Mouse (Mus musculus): Measurements from ENCODE around the gene Dnajc15. TPM values are rescaled to one million over a fixed set of nuclear protein-coding genes. Genes with fewer than 3 reads are reported as not detected.

Dnajc15 gene
- total and polyA plus RNA-seq, 2 experiments from 2014 or later, result 16.0 to 96.0 TPM

DNA sequence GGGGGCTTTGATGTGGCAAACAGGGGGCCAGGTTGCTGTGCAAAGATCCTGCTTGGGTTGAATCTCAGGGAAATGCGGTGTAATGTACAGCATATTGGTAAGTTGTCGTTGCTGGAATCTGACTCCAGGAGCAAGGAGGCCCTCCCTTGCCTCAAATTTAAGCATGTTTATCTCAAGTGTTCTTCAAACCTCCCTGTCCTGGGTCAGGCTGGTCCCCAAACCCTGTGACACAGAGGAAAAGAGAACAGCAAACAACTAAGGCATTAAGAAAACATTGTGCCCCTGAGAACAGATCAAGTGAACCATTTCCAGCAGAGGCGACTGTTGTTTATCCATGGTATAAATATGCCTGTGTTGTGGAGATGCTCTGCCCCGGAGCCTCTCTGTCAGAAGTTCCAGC is 67.1 kb downstream of the Dnajc15 start:
- no peak overlapping the region for H3K4me2 ChIP-seq (ENCODE audit: low read depth, low read length, poor library complexity, severe bottlenecking)
- H3K27me3 ChIP-seq (ENCODE audit: insufficient read depth, low read length), result no peaks in the 10 kb centered on the region
- TF ChIP-seq CTCF (IDR thresholded peaks at IDR 0.05), result no peak
- H3K9ac ChIP-seq (replicated peaks; ENCODE audit: low read length, poor library complexity, severe bottlenecking), result no peak overlapping the region
- no peak overlapping the region for H3K27ac ChIP-seq (ENCODE audit: low read depth, low read length)
- WGBS, result 81% methylated on average over 4 of the region's 4 CpGs
- ATAC-seq (ENCODE audit: low FRiP score) (no peak), DNase-seq (ENCODE audit: low spot score) (no peak)
- no peak overlapping the region for H3K4me3 ChIP-seq (ENCODE audit: low read depth, low read length)
- H3K36me3 ChIP-seq (ENCODE audit: insufficient read depth, low read length), result no peaks in the 10 kb centered on the region
- no peaks in the 10 kb centered on the region for H3K9me3 ChIP-seq (ENCODE audit: low read length)
- H3K4me1 ChIP-seq (ENCODE audit: insufficient read depth, low read length), result 0 out of 2 replicates have a peak, but pooled peaks cover 2% of the 10 kb centered on the region

GRCm38 (mm10) chr14:77806345-77806744 is 68.6 kb downstream of the Dnajc15 start:
- 84% methylated on average over 5 of the region's 5 CpGs for WGBS
- Histone ChIP-seq H3K4me3 (ENCODE audit: low read depth, low read length) (no peak overlapping the region), H3K4me1 (ENCODE audit: insufficient read depth, low read length) (peaks cover 2% of the 10 kb centered on the region; the same call in 1 of the 2 replicates), H3K9ac (replicated peaks; ENCODE audit: low read length, poor library complexity, severe bottlenecking) (no peak overlapping the region), H3K27me3 (ENCODE audit: insufficient read depth, low read length) (no peaks in the 10 kb centered on the region), H3K4me2 (ENCODE audit: low read depth, low read length, poor library complexity, severe bottlenecking) (no peak overlapping the region), H3K27ac (ENCODE audit: low read depth, low read length) (no peak overlapping the region), H3K9me3 (ENCODE audit: low read length) (no peaks in the 10 kb centered on the region), H3K36me3 (ENCODE audit: insufficient read depth, low read length) (no peaks in the 10 kb centered on the region)
- no peak for DNase-seq (ENCODE audit: low spot score)
- ATAC-seq (ENCODE audit: low FRiP score), result no peak
- no peak for TF ChIP-seq CTCF (IDR thresholded peaks at IDR 0.05)

DNA sequence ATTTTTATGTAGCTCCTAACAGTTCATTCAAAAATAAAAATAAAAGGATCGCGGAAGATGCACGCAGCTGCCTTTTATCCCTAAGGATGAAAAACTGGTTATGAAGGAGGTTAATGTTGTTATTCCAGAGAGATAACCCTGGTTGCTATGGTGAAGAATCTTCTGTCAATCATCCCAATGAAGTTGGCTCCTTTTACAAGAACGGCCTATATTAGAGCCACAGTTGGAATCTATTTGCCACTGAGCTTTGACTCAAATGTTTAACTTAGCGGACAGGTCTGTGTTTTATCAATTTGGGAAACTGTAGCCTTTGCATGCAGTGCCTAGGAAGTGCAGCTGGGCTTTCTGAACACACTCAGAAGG is 72.7 kb downstream of the Dnajc15 start:
- H3K9ac ChIP-seq (replicated peaks; ENCODE audit: low read length, poor library complexity, severe bottlenecking), result no peak overlapping the region
- H3K4me2 ChIP-seq (ENCODE audit: low read depth, low read length, poor library complexity, severe bottlenecking), result no peak overlapping the region; the same call in 1 of the 2 replicates
- peaks cover 2% of the 10 kb centered on the region; the same call in 1 of the 2 replicates for H3K4me1 ChIP-seq (ENCODE audit: insufficient read depth, low read length)
- 8% methylated on average over 5 of the region's 5 CpGs for WGBS
- TF ChIP-seq CTCF (IDR thresholded peaks at IDR 0.05), result no peak
- no peaks in the 10 kb centered on the region for H3K27me3 ChIP-seq (ENCODE audit: insufficient read depth, low read length)
- no peak overlapping the region for H3K4me3 ChIP-seq (ENCODE audit: low read depth, low read length)
- H3K9me3 ChIP-seq (ENCODE audit: low read length), result no peaks in the 10 kb centered on the region
- ATAC-seq (ENCODE audit: low FRiP score) (peak; percentile 62), DNase-seq (ENCODE audit: low spot score) (peak; percentile 68)
- H3K27ac ChIP-seq (ENCODE audit: low read depth, low read length), result no peak overlapping the region
- no peaks in the 10 kb centered on the region for H3K36me3 ChIP-seq (ENCODE audit: insufficient read depth, low read length)

DNA sequence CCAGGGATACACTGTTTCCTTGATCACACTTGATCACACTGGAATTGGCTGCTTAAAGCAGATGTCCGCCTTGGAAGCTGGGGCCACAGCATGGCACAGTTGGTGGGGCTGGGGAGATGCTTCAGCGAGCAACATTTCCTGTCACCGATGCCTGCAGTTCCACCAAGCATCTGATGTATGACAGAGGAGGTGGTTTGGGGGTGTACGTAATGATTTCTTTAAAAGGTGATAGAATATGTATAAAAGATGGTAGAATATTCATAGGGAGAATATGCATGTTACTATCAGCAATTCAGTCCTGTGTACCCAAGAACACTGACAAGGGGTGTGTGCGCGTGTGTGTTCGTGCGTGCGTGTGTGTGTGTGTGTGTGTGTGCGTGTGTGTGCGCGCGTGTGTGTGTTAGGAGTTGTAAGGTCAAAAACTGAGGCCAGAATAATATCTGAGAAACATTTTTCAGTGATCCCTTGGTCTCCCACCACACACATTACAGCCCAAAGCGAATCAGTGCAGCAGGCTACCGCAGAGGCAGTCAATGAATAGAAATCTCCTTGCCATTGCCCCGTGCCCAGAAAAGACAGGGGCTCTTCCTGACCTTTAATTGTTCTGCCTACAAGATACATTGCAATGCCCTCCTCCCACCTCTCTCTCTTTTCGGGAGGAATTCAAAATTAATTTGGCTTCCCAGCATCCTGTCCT is 73.2 kb downstream of the Dnajc15 start:
- ATAC-seq (ENCODE audit: low FRiP score) (peak; percentile 39), DNase-seq (ENCODE audit: low spot score) (peak; percentile 38)
- H3K4me3 ChIP-seq (ENCODE audit: low read depth, low read length), result no peak overlapping the region
- H3K27ac ChIP-seq (ENCODE audit: low read depth, low read length), result peak overlapping the region; percentile 19
- no peaks in the 10 kb centered on the region for H3K9me3 ChIP-seq (ENCODE audit: low read length)
- TF ChIP-seq CTCF (IDR thresholded peaks at IDR 0.05), result no peak
- H3K9ac ChIP-seq (replicated peaks; ENCODE audit: low read length, poor library complexity, severe bottlenecking), result no peak overlapping the region
- no peaks in the 10 kb centered on the region for H3K27me3 ChIP-seq (ENCODE audit: insufficient read depth, low read length)
- H3K36me3 ChIP-seq (ENCODE audit: insufficient read depth, low read length), result no peaks in the 10 kb centered on the region
- WGBS, result 52% methylated on average over 17 of the region's 17 CpGs
- H3K4me1 ChIP-seq (ENCODE audit: insufficient read depth, low read length), result peaks cover 2% of the 10 kb centered on the region; the same call in 1 of the 2 replicates
- no peak overlapping the region; the same call in 1 of the 2 replicates for H3K4me2 ChIP-seq (ENCODE audit: low read depth, low read length, poor library complexity, severe bottlenecking)

DNA sequence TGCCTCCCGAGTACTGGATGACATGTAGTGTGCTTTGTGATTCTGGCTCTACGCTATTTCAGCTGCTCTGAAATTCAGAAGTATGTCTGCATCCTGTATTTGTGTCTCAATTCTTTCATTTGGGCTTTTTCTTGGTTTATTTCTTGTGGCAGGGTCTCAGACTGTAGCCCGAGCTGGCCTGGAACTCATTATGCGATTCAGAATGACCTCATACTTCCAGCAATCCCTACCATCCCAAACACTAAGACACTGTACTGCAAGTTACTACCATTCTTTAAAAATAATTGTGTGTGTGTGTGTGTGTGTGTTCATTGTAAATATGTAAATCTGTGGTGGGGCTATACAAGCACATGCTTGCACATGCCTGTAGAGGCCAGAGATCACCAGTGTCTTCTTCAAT is 78.4 kb downstream of the Dnajc15 start:
- Histone ChIP-seq H3K27me3 (ENCODE audit: insufficient read depth, low read length) (no peaks in the 10 kb centered on the region), H3K4me1 (ENCODE audit: insufficient read depth, low read length) (no peaks in the 10 kb centered on the region), H3K9me3 (ENCODE audit: low read length) (no peaks in the 10 kb centered on the region), H3K9ac (replicated peaks; ENCODE audit: low read length, poor library complexity, severe bottlenecking) (no peak overlapping the region), H3K4me2 (ENCODE audit: low read depth, low read length, poor library complexity, severe bottlenecking) (no peak overlapping the region), H3K36me3 (ENCODE audit: insufficient read depth, low read length) (no peaks in the 10 kb centered on the region), H3K4me3 (ENCODE audit: low read depth, low read length) (no peak overlapping the region), H3K27ac (ENCODE audit: low read depth, low read length) (no peak overlapping the region)
- no peak for ATAC-seq (ENCODE audit: low FRiP score)
- 83% methylated on average over 4 of the region's 4 CpGs for WGBS
- TF ChIP-seq CTCF (IDR thresholded peaks at IDR 0.05), result no peak
- no peak for DNase-seq (ENCODE audit: low spot score)

GRCm38 (mm10) chr14:77795240-77795639 is 79.7 kb downstream of the Dnajc15 start:
- WGBS, result 88% methylated on average over 5 of the region's 5 CpGs
- Histone ChIP-seq H3K27ac (ENCODE audit: low read depth, low read length) (no peak overlapping the region), H3K4me3 (ENCODE audit: low read depth, low read length) (no peak overlapping the region), H3K27me3 (ENCODE audit: insufficient read depth, low read length) (no peaks in the 10 kb centered on the region), H3K4me2 (ENCODE audit: low read depth, low read length, poor library complexity, severe bottlenecking) (no peak overlapping the region), H3K4me1 (ENCODE audit: insufficient read depth, low read length) (no peaks in the 10 kb centered on the region), H3K36me3 (ENCODE audit: insufficient read depth, low read length) (no peaks in the 10 kb centered on the region), H3K9me3 (ENCODE audit: low read length) (no peaks in the 10 kb centered on the region), H3K9ac (replicated peaks; ENCODE audit: low read length, poor library complexity, severe bottlenecking) (no peak overlapping the region)
- DNase-seq (ENCODE audit: low spot score), result no peak
- ATAC-seq (ENCODE audit: low FRiP score), result no peak
- no peak for TF ChIP-seq CTCF (IDR thresholded peaks at IDR 0.05)
